In genomic region chr13:21754294-21755001, GRCm38 (mm10) we compare ENCODE assay signal across 9 mouse cellular contexts. TPM values are rescaled to one million over a fixed set of nuclear protein-coding genes. Genes with fewer than 3 reads are reported as not detected.
DNase-seq lines count a peak whose midpoint lies in the region; ATAC-seq and TF ChIP-seq lines count a peak whose summit lies in the region.
"Not testable (repeated sequence)": the region's sequence is repeated elsewhere in the genome, so short reads cannot be mapped to it uniquely, and the experiment has no call there.
"Had no signal": no experiment of that assay in that cellular context is flagged by ENCODE, and none has a peak within 500 bp of the region (broad histone marks: within the 10 kb centered on the region; RNA-seq: fewer than 3 reads in every experiment).

No protein-coding gene starts in this region.

- WGBS in lung, embryonic 15.5 days = under 1% methylated on average over 15 of the region's 26 CpGs
- WGBS in neural tube, embryonic 11.5 days = 2% methylated on average over 23 of the region's 26 CpGs

- peak overlapping the region; percentile 63 for H3K4me3 ChIP-seq in E14TG2a.4 (replicated peaks; ENCODE audit: low read length)
- peak overlapping the region; percentile 71; the same call in 1 of the 2 replicates for H3K4me3 ChIP-seq in brown adipose tissue, adult 24 weeks (ENCODE audit: insufficient read depth, low read depth, low read length)
- peak overlapping the region; percentile 51 for H3K4me3 ChIP-seq in layer of hippocampus, adult 2 months
- peak overlapping the region; percentile 47 for H3K4me3 ChIP-seq in lung, embryonic 15.5 days
- peak overlapping the region; percentile 38 for H3K4me3 ChIP-seq in neural tube, embryonic 11.5 days (ENCODE audit: low read depth, low read length)

- H3K4me2 ChIP-seq in lung, embryonic 15.5 days = peak overlapping the region; percentile 70
- H3K4me2 ChIP-seq in neural tube, embryonic 11.5 days (ENCODE audit: low read depth) = peak overlapping the region; percentile 70

- not testable (repeated sequence) for H3K9me3 ChIP-seq in E14TG2a.4 (ENCODE audit: low read length); lung, embryonic 15.5 days; neural tube, embryonic 11.5 days (ENCODE audit: control insufficient read depth, low read length)

- peaks cover 25% of the 10 kb centered on the region for H3K4me1 ChIP-seq in E14TG2a.4 (replicated peaks; ENCODE audit: low read depth, low read length)
- H3K4me1 ChIP-seq in brown adipose tissue, adult 24 weeks (ENCODE audit: control insufficient read depth, insufficient read depth, insufficient read length, low read length); neural tube, embryonic 11.5 days (ENCODE audit: control insufficient read depth, insufficient read depth, low read length): not testable (repeated sequence)
- H3K4me1 ChIP-seq in lung, embryonic 15.5 days = peaks cover 28% of the 10 kb centered on the region

- H3K27me3 ChIP-seq in E14TG2a.4 (ENCODE audit: insufficient read depth, low read length); lung, embryonic 15.5 days; neural tube, embryonic 11.5 days (ENCODE audit: control insufficient read depth, insufficient read depth, low read length): not testable (repeated sequence)

- TF ChIP-seq CTCF in E14TG2a.4 (conservative IDR thresholded peaks at IDR 0.05; ENCODE audit: low read length); layer of hippocampus, adult 2 months (conservative IDR thresholded peaks at IDR 0.05): not testable (repeated sequence)

- H3K36me3 ChIP-seq in E14TG2a.4 (ENCODE audit: insufficient read depth, low read length); lung, embryonic 15.5 days; neural tube, embryonic 11.5 days (ENCODE audit: control insufficient read depth, insufficient read depth, low read length): not testable (repeated sequence)

- peak; percentile 48 for DNase-seq in heart, postnatal 4 days
- DNase-seq in layer of hippocampus, adult 2 months (ENCODE audit: low spot score in 2 of 2) = peak; percentile 21 to 29
- DNase-seq in neural tube, embryonic 11.5 days (ENCODE audit: low spot score) = peak; percentile 46
- peak; percentile 22 for DNase-seq in telencephalon, adult 2 months (ENCODE audit: low read depth, low spot score)

- peak; percentile 44 for ATAC-seq in erythroid progenitor cell, adult 5-6 weeks (replicated peaks; ENCODE audit: low FRiP score, poor library complexity, severe bottlenecking)
- not testable (repeated sequence) for ATAC-seq in lung, embryonic 15.5 days (ENCODE audit: borderline replicate concordance, extremely low read depth, low FRiP score, low TSS enrichment); neural tube, embryonic 11.5 days (ENCODE audit: insufficient read depth, low FRiP score, low TSS enrichment)

- H3K27ac ChIP-seq in brown adipose tissue, adult 24 weeks (replicated peaks; ENCODE audit: low read depth, low read length); layer of hippocampus, adult 2 months: not testable (repeated sequence)
- peak overlapping the region; percentile 96 for H3K27ac ChIP-seq in lung, embryonic 15.5 days
- H3K27ac ChIP-seq in neural tube, embryonic 11.5 days (ENCODE audit: low read depth, low read length) = peak overlapping the region; percentile 76

- peak overlapping the region; percentile 55 for H3K9ac ChIP-seq in lung, embryonic 15.5 days
- peak overlapping the region; percentile 26 for H3K9ac ChIP-seq in neural tube, embryonic 11.5 days (ENCODE audit: low read length)

RNA-seq across cellular contexts. Expression of gene Hist1h2bn, which starts 0.5 kb away (rescaled TPM):
- polyA plus RNA-seq in brown adipose tissue, adult 24 weeks (2012; ENCODE audit: insufficient read depth, insufficient read length, missing spikeins) = not detected in 2 replicates
- total RNA-seq in erythroid progenitor cell, adult 5-6 weeks (2015; ENCODE audit: low replicate concordance) = 1,688 and 1,944 TPM in 2 replicates
- total RNA-seq in erythroid progenitor cell, adult 5-6 weeks (2017; ENCODE audit: low replicate concordance) = 6,530 and 7,011 TPM in 2 replicates
- 100 to 1,000 TPM; 295 to 300 TPM for total RNA-seq in heart, postnatal 4 days (2021)
- 1 to 10 TPM; 8.3 to 9.4 TPM for total RNA-seq in layer of hippocampus, adult 2 months (2021)
- polyA plus RNA-seq in lung, embryonic 15.5 days (2015; fragmentation: Nextera tagmentation; extraction: Ambion mirVana) = 5.5 and 6.1 TPM in 2 replicates
- 2.1 and 3.2 TPM in 2 replicates for polyA plus RNA-seq in neural tube, embryonic 11.5 days (2014; fragmentation: Nextera tagmentation; extraction: Ambion mirVana)

RNA-seq across cellular contexts. Expression of gene Hist1h2ak, which starts 0.8 kb away (rescaled TPM):
- polyA plus RNA-seq in brown adipose tissue, adult 24 weeks (2012; ENCODE audit: insufficient read depth, insufficient read length, missing spikeins) = not detected in 2 replicates
- 480 and 792 TPM in 2 replicates for total RNA-seq in erythroid progenitor cell, adult 5-6 weeks (2015; ENCODE audit: low replicate concordance)
- total RNA-seq in erythroid progenitor cell, adult 5-6 weeks (2017; ENCODE audit: low replicate concordance) = 4,887 and 6,345 TPM in 2 replicates
- 100 to 1,000 TPM; 186 to 191 TPM for total RNA-seq in heart, postnatal 4 days (2021)
- 10 to 100 TPM; 15.1 TPM for total RNA-seq in layer of hippocampus, adult 2 months (2021)
- polyA plus RNA-seq in lung, embryonic 15.5 days (2015; fragmentation: Nextera tagmentation; extraction: Ambion mirVana) = 43.1 and 47.1 TPM in 2 replicates
- 8.1 and 9.3 TPM in 2 replicates for polyA plus RNA-seq in neural tube, embryonic 11.5 days (2014; fragmentation: Nextera tagmentation; extraction: Ambion mirVana)
- total RNA-seq: gastrocnemius, adult 18-20 months had no signal

RNA-seq across cellular contexts. Expression of gene Hist1h4k, which starts 4.1 kb away (rescaled TPM):
- polyA plus RNA-seq in brown adipose tissue, adult 24 weeks (2012; ENCODE audit: insufficient read depth, insufficient read length, missing spikeins) = 4.7 TPM in 1 of 2 replicates, not detected in the other
- 298 and 381 TPM in 2 replicates for total RNA-seq in erythroid progenitor cell, adult 5-6 weeks (2015; ENCODE audit: low replicate concordance)
- 3,827 and 6,951 TPM in 2 replicates for total RNA-seq in erythroid progenitor cell, adult 5-6 weeks (2017; ENCODE audit: low replicate concordance)
- 1,000 to 10,000 TPM in 1 of 2 experiments, 100 to 1,000 TPM in 1; 995 to 1,039 TPM for total RNA-seq in heart, postnatal 4 days (2021)
- 100 to 1,000 TPM; 269 to 298 TPM for total RNA-seq in layer of hippocampus, adult 2 months (2021)
- 3.1 and 6.3 TPM in 2 replicates for polyA plus RNA-seq in lung, embryonic 15.5 days (2015; fragmentation: Nextera tagmentation; extraction: Ambion mirVana)
- polyA plus RNA-seq in neural tube, embryonic 11.5 days (2014; fragmentation: Nextera tagmentation; extraction: Ambion mirVana) = 1.8 and 2.3 TPM in 2 replicates

RNA-seq across cellular contexts. Expression of gene Hist1h4j, which starts 19.6 kb away (rescaled TPM):
- not detected in 2 replicates for polyA plus RNA-seq in brown adipose tissue, adult 24 weeks (2012; ENCODE audit: insufficient read depth, insufficient read length, missing spikeins)
- total RNA-seq in erythroid progenitor cell, adult 5-6 weeks (2015; ENCODE audit: low replicate concordance) = 12.6 and 18.4 TPM in 2 replicates
- total RNA-seq in erythroid progenitor cell, adult 5-6 weeks (2017; ENCODE audit: low replicate concordance) = 900 and 1,530 TPM in 2 replicates
- 10 to 100 TPM; 84.6 to 87.5 TPM for total RNA-seq in heart, postnatal 4 days (2021)
- total RNA-seq in layer of hippocampus, adult 2 months (2021) = 10 to 100 TPM; 16.7 to 19.3 TPM
- polyA plus RNA-seq in lung, embryonic 15.5 days (2015; fragmentation: Nextera tagmentation; extraction: Ambion mirVana) = 1.8 and 3.1 TPM in 2 replicates
- polyA plus RNA-seq in neural tube, embryonic 11.5 days (2014; fragmentation: Nextera tagmentation; extraction: Ambion mirVana) = 1.1 and 1.4 TPM in 2 replicates

RNA-seq across cellular contexts. Expression of gene Hist1h1b, which starts 26.0 kb away (rescaled TPM):
- polyA plus RNA-seq in brown adipose tissue, adult 24 weeks (2012; ENCODE audit: insufficient read depth, insufficient read length, missing spikeins) = not detected in 2 replicates
- total RNA-seq in erythroid progenitor cell, adult 5-6 weeks (2015; ENCODE audit: low replicate concordance) = 1,815 and 1,971 TPM in 2 replicates
- 4,746 and 7,405 TPM in 2 replicates for total RNA-seq in erythroid progenitor cell, adult 5-6 weeks (2017; ENCODE audit: low replicate concordance)
- total RNA-seq in heart, postnatal 4 days (2021) = 100 to 1,000 TPM; 295 to 307 TPM
- total RNA-seq in layer of hippocampus, adult 2 months (2021) = 1 to 10 TPM; 6.3 to 8.1 TPM
- 41.4 and 42.0 TPM in 2 replicates for polyA plus RNA-seq in lung, embryonic 15.5 days (2015; fragmentation: Nextera tagmentation; extraction: Ambion mirVana)
- 15.4 and 16.9 TPM in 2 replicates for polyA plus RNA-seq in neural tube, embryonic 11.5 days (2014; fragmentation: Nextera tagmentation; extraction: Ambion mirVana)

Comparison
In these comparisons a context has a peak if more than half of its experiments do, and no peak if none do; other contexts are left out.
1. RNA of gene Hist1h2bn, which starts 0.5 kb away (total RNA-seq): 1,688 to 7,011 TPM in erythroid progenitor cell, adult 5-6 weeks and 295 to 300 TPM in heart, postnatal 4 days; 8.3 to 9.4 TPM in layer of hippocampus, adult 2 months; every median in the first group is over 10 times any median in the second.
2. RNA of gene Hist1h2ak, which starts 0.8 kb away (total RNA-seq): 480 to 6,345 TPM in erythroid progenitor cell, adult 5-6 weeks and 186 to 191 TPM in heart, postnatal 4 days; 15.1 TPM in layer of hippocampus, adult 2 months; every median in the first group is over 10 times any median in the second.
3. Peak in every context shown above with its lines, with median percentiles within 50 percentile points of each other: H3K4me3 ChIP-seq and DNase-seq.